Mouse (Mus musculus): ENCODE data around the gene Clec2e. TPM values are rescaled to one million over a fixed set of nuclear protein-coding genes. Genes with fewer than 3 reads are reported as not detected.
"Not testable (repeated sequence)": the region's sequence is repeated elsewhere in the genome, so short reads cannot be mapped to it uniquely, and the experiment has no call there.

The Clec2e gene
- polyA plus RNA-seq, 1 experiment from 2014 or later = not detected

DNA sequence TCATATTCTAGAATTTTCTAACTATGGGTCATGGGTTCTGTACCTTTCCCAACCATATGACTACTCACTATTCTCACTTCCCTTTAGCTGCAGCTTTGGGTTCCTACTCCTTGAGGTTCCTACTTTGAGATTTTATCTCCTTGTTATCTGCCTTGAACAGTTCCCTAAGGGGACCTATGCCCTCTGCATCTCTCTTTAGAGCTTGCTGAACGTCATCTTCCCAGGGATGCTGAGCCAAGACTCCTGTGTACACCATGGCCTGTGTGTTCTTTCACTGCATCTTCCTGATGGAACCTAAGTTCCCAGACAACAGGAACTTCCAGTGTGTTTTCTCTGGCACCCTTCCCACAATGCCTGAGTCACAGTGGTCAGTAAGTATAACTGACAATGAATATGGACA, 2.8 kb downstream of the Clec2e start:
- no peak overlapping the region for H3K9ac ChIP-seq
- no peak overlapping the region for H3K4me2 ChIP-seq
- ATAC-seq (ENCODE audit: low FRiP score) = no peak
- no peaks in the 10 kb centered on the region for H3K27me3 ChIP-seq
- H3K4me1 ChIP-seq (replicated peaks) = no peaks in the 10 kb centered on the region
- H3K27ac ChIP-seq = no peak overlapping the region
- no peak overlapping the region for H3K4me3 ChIP-seq
- no peaks in the 10 kb centered on the region for H3K36me3 ChIP-seq
- no peaks in the 10 kb centered on the region for H3K9me3 ChIP-seq
- 61% methylated on average over 1 of the region's 1 CpGs for WGBS

GRCm38 (mm10) chr6:129095166-129095565, 5.5 kb downstream of the Clec2e start:
- Histone ChIP-seq H3K36me3 (no peaks in the 10 kb centered on the region), H3K27ac (no peak overlapping the region), H3K4me1 (replicated peaks) (no peaks in the 10 kb centered on the region), H3K9me3 (no peaks in the 10 kb centered on the region), H3K4me2 (no peak overlapping the region), H3K27me3 (no peaks in the 10 kb centered on the region), H3K4me3 (no peak overlapping the region), H3K9ac (no peak overlapping the region)
- ATAC-seq (ENCODE audit: low FRiP score) = 0 out of 2 replicates have a peak, but pooled peaks have one; percentile 57

GRCm38 (mm10) chr6:129088596-129088995, 12.1 kb downstream of the Clec2e start:
- H3K9me3 ChIP-seq; H3K4me1 ChIP-seq (replicated peaks); H3K36me3 ChIP-seq; H3K4me2 ChIP-seq; H3K4me3 ChIP-seq; H3K9ac ChIP-seq; H3K27me3 ChIP-seq; ATAC-seq (ENCODE audit: low FRiP score); H3K27ac ChIP-seq: not testable (repeated sequence)
- WGBS = 95% methylated on average over 8 of the region's 8 CpGs

GRCm38 (mm10) chr6:129088161-129088560, 12.6 kb downstream of the Clec2e start:
- no peak for ATAC-seq (ENCODE audit: low FRiP score)
- H3K9ac ChIP-seq = no peak overlapping the region
- H3K4me3 ChIP-seq = no peak overlapping the region
- H3K4me2 ChIP-seq = no peak overlapping the region
- no peak overlapping the region for H3K27ac ChIP-seq
- 87% methylated on average over 1 of the region's 1 CpGs for WGBS
- H3K4me1 ChIP-seq (replicated peaks) = no peaks in the 10 kb centered on the region
- H3K36me3 ChIP-seq = no peaks in the 10 kb centered on the region
- no peaks in the 10 kb centered on the region for H3K27me3 ChIP-seq
- no peaks in the 10 kb centered on the region for H3K9me3 ChIP-seq

GRCm38 (mm10) chr6:129086031-129086430, 14.7 kb downstream of the Clec2e start:
- not testable (repeated sequence) for H3K9me3 ChIP-seq; H3K36me3 ChIP-seq; H3K27me3 ChIP-seq; H3K27ac ChIP-seq; H3K9ac ChIP-seq; H3K4me1 ChIP-seq (replicated peaks); H3K4me3 ChIP-seq; ATAC-seq (ENCODE audit: low FRiP score); H3K4me2 ChIP-seq
- WGBS = 87% methylated on average over 2 of the region's 2 CpGs

DNA sequence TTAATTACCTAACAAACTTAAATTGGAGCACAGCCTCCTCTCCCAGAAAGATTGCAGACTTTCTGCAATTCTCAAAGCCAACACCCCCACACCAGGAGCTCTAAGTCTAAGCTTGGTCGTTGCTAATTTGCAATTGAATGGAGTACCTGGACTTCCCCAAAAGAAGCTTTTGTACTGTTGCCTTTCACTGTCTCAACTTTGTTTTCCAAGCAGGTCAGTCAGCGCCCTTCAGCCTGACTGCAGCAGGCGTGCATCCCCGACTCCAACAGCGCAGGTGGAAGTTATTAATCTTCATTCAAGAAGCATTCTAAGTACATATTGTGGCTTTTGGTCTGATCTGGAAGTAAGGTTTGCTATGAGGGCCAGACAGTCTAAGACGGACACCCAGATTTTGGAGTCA, 15.6 kb downstream of the Clec2e start:
- ATAC-seq (ENCODE audit: low FRiP score) = no peak
- Histone ChIP-seq H3K9me3 (no peaks in the 10 kb centered on the region), H3K9ac (no peak overlapping the region), H3K4me3 (no peak overlapping the region), H3K36me3 (no peaks in the 10 kb centered on the region), H3K27ac (no peak overlapping the region), H3K4me1 (replicated peaks) (no peaks in the 10 kb centered on the region), H3K4me2 (no peak overlapping the region), H3K27me3 (no peaks in the 10 kb centered on the region)
- WGBS = 71% methylated on average over 6 of the region's 6 CpGs

DNA sequence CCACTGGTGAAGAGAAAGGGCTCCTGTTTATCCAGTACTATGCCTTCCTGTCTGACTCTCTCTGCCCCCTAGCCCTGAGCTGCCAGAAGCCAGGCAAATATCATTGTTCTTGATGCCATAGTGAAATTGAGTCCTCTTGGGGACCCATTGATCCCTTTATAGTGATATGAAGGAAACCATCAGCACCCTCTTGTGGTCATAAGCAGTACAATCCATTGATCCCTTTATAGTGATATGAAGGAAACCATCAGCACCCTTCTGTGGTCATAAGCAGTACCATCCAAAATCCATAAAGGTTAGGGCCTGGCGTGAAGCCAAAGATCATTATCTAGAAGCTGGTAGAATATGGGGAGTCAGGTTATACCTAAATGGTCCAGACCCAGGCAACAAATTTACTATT, 33.7 kb downstream of the Clec2e start:
- ATAC-seq (ENCODE audit: low FRiP score) = peak; percentile 78
- WGBS = 67% methylated on average over 1 of the region's 1 CpGs

DNA sequence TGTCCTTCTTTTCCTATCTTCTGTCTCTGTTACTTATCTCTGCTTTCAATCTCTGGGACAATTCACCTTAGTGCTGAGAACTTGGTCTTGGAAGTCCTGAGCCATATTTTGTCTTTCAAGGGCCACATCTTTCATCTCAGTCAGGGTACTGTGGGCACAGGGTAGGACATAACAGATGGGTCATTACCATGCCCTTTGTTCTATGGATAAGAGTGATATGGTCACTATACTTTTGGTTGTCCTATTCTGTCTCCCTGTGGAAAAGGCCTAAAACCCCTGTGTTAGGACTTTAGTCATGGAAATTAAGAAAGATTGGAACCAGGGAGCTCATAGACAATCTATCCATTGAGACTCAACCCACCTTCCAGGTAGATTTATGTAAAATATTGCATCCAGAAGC, 34.2 kb downstream of the Clec2e start:
- Histone ChIP-seq H3K9ac (no peak overlapping the region), H3K4me2 (no peak overlapping the region), H3K4me3 (no peak overlapping the region), H3K27ac (no peak overlapping the region), H3K9me3 (no peaks in the 10 kb centered on the region), H3K36me3 (no peaks in the 10 kb centered on the region), H3K27me3 (no peaks in the 10 kb centered on the region), H3K4me1 (replicated peaks) (no peaks in the 10 kb centered on the region)
- ATAC-seq (ENCODE audit: low FRiP score) = no peak; the same call in 1 of the 2 replicates

More for the DNA sequence above, 33.7 kb downstream of the Clec2e start:
- H3K4me1 ChIP-seq (replicated peaks) = no peaks in the 10 kb centered on the region
- H3K4me3 ChIP-seq = no peak overlapping the region
- H3K9ac ChIP-seq = no peak overlapping the region
- no peak overlapping the region for H3K4me2 ChIP-seq
- no peaks in the 10 kb centered on the region for H3K27me3 ChIP-seq
- H3K27ac ChIP-seq = no peak overlapping the region
- H3K9me3 ChIP-seq = no peaks in the 10 kb centered on the region
- H3K36me3 ChIP-seq = no peaks in the 10 kb centered on the region

- ATAC-seq (ENCODE audit: low FRiP score) = no peak
- H3K4me1 ChIP-seq (replicated peaks) = no peaks in the 10 kb centered on the region
Observed at GRCm38 (mm10) chr6:129065857-129066256, 34.9 kb downstream of the Clec2e start.

DNA sequence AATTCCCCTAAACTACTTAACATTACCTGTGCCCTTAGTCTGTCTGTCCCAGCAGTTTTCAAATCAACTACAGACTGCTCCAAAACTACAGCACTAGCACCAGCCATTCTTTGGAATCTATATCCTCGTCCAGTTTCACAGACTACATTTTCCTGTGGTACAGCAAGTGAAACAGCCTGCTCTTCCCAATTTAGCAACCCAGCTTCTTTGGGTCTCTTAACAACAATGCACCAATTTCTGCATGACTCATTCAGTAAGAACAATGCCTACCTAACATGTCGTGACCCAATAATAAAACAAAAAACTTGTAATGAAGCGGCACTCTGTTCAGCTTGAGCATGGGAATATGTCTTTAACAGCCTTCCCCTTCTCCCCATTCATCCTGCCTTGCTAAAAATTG, 35.3 kb downstream of the Clec2e start:
- no peak overlapping the region for H3K9ac ChIP-seq
- H3K9me3 ChIP-seq = no peaks in the 10 kb centered on the region
- no peaks in the 10 kb centered on the region for H3K36me3 ChIP-seq
- H3K27me3 ChIP-seq = no peaks in the 10 kb centered on the region
- no peak overlapping the region for H3K4me2 ChIP-seq
- H3K4me1 ChIP-seq (replicated peaks) = no peaks in the 10 kb centered on the region
- 74% methylated on average over 3 of the region's 3 CpGs for WGBS
- H3K4me3 ChIP-seq = no peak overlapping the region
- ATAC-seq (ENCODE audit: low FRiP score) = no peak
- no peak overlapping the region for H3K27ac ChIP-seq

More at GRCm38 (mm10) chr6:129065857-129066256, 34.9 kb downstream of the Clec2e start:
- H3K4me3 ChIP-seq = no peak overlapping the region
- H3K4me2 ChIP-seq = no peak overlapping the region
- H3K9ac ChIP-seq = no peak overlapping the region
- no peak overlapping the region for H3K27ac ChIP-seq
- H3K36me3 ChIP-seq = no peaks in the 10 kb centered on the region
- H3K9me3 ChIP-seq = no peaks in the 10 kb centered on the region
- WGBS = 94% methylated on average over 3 of the region's 3 CpGs
- no peaks in the 10 kb centered on the region for H3K27me3 ChIP-seq

GRCm38 (mm10) chr6:129058013-129058412, 42.7 kb downstream of the Clec2e start:
- no peaks in the 10 kb centered on the region for H3K4me1 ChIP-seq (replicated peaks)

GRCm38 (mm10) chr6:129056237-129056636, 44.5 kb downstream of the Clec2e start:
- ATAC-seq (ENCODE audit: low FRiP score) = no peak
- Histone ChIP-seq H3K27me3 (no peaks in the 10 kb centered on the region), H3K4me3 (no peak overlapping the region), H3K36me3 (no peaks in the 10 kb centered on the region), H3K4me1 (replicated peaks) (no peaks in the 10 kb centered on the region), H3K4me2 (no peak overlapping the region), H3K9me3 (no peaks in the 10 kb centered on the region), H3K27ac (no peak overlapping the region), H3K9ac (no peak overlapping the region)
- 93% methylated on average over 3 of the region's 3 CpGs for WGBS

More at GRCm38 (mm10) chr6:129058013-129058412, 42.7 kb downstream of the Clec2e start:
- Histone ChIP-seq H3K27me3 (no peaks in the 10 kb centered on the region), H3K9ac (no peak overlapping the region), H3K4me3 (no peak overlapping the region), H3K36me3 (no peaks in the 10 kb centered on the region), H3K9me3 (no peaks in the 10 kb centered on the region), H3K27ac (no peak overlapping the region), H3K4me2 (no peak overlapping the region)
- no peak for ATAC-seq (ENCODE audit: low FRiP score)

DNA sequence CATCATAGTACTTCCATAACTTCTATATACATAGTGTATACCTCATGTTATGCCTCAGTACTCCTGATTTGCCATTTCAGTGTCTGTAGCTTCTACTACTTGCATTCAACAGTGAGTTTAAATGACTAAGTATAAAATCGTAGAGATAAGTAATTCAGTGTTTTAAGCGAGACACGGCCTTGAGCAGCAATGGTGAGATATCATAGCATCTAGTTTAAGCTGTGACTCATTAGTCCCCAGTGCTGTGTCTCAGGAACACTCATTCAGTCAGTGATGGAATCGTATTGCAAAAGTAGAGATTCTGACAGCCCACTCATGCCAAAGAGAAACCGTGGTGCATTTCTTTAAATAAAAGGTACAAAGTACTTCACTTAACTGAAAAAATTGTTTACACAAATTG, 49.0 kb downstream of the Clec2e start:
- 94% methylated on average over 5 of the region's 5 CpGs for WGBS
- peaks cover 4% of the 10 kb centered on the region; the same call in 1 of the 2 replicates for H3K4me1 ChIP-seq (replicated peaks)
- H3K9ac ChIP-seq = no peak overlapping the region
- no peak overlapping the region for H3K4me2 ChIP-seq
- H3K27me3 ChIP-seq = no peaks in the 10 kb centered on the region
- ATAC-seq (ENCODE audit: low FRiP score) = no peak
- no peak overlapping the region for H3K4me3 ChIP-seq
- no peaks in the 10 kb centered on the region for H3K9me3 ChIP-seq
- H3K27ac ChIP-seq = no peak overlapping the region
- no peaks in the 10 kb centered on the region for H3K36me3 ChIP-seq

DNA sequence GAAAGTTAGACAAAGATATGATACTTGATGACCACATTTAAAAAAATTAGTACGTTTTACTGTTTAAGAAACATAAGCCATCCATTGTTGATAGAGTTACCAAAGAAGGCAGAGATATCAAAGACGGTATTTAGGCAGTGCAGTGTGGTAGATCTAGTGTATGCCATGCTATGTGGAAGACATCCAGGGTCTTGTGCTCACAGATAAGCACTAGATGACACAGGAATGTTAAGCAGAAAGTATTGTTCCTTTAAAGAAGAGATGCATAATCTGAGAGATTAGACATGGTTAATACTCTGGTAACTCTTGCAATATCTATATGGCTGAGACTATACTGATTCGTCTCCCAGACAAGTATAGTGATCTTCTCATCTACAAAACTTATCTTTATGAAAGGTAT, 49.6 kb downstream of the Clec2e start:
- 83% methylated on average over 3 of the region's 3 CpGs for WGBS
- H3K36me3 ChIP-seq = no peaks in the 10 kb centered on the region
- H3K27me3 ChIP-seq = no peaks in the 10 kb centered on the region
- no peaks in the 10 kb centered on the region for H3K9me3 ChIP-seq
- no peak overlapping the region for H3K4me3 ChIP-seq
- no peak overlapping the region for H3K27ac ChIP-seq
- no peak overlapping the region for H3K4me2 ChIP-seq
- ATAC-seq (ENCODE audit: low FRiP score) = no peak
- H3K9ac ChIP-seq = no peak overlapping the region
- peaks cover 4% of the 10 kb centered on the region; the same call in 1 of the 2 replicates for H3K4me1 ChIP-seq (replicated peaks)
